Comparison of ENCODE assay signal across 31 mouse cellular contexts in the genomic region with DNA sequence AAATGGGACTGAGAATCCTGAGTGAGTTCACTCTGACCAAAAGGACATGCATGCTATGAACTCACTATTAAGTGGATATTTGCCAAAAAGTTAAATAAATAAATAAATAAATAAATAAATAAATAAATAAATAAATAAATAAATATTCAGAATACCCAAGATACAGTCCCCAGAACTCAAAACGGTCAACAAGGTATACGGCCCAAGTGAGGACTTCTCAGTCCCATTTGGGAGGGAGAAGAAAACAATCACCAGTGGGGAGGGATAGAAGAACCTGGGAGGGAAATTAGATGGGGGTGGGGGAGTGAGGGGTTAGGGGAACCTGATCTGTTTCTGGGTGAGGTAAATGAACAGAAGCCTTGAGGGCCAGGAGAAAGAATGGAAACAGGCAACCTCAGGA.
"Had no signal": no experiment of that assay in that cellular context is flagged by ENCODE, and none has a peak within 500 bp of the region (broad histone marks: within the 10 kb centered on the region; RNA-seq: fewer than 3 reads in every experiment).

No protein-coding gene starts in this region.

- H3K9me3 ChIP-seq: limb, embryonic 10.5 days; limb, embryonic 12.5 days; limb, embryonic 13.5 days; limb, embryonic 15.5 days; liver, embryonic 12.5 days; liver, embryonic 13.5 days; liver, embryonic 15.5 days; lung, embryonic 15.5 days; megakaryocyte, embryonic 14.5 days; midbrain, embryonic 10.5 days; midbrain, embryonic 12.5 days; midbrain, embryonic 13.5 days; midbrain, embryonic 15.5 days; neural tube, embryonic 12.5 days had no signal

- H3K4me3 ChIP-seq: limb, embryonic 10.5 days; limb, embryonic 12.5 days; limb, embryonic 13.5 days; limb, embryonic 15.5 days; liver, embryonic 12.5 days; liver, embryonic 13.5 days; liver, embryonic 15.5 days; lung, embryonic 15.5 days; megakaryocyte, embryonic 14.5 days; midbrain, embryonic 10.5 days; midbrain, embryonic 12.5 days; midbrain, embryonic 13.5 days; midbrain, embryonic 15.5 days; myocyte; neural tube, embryonic 12.5 days had no signal

- H3K9ac ChIP-seq: limb, embryonic 12.5 days; limb, embryonic 13.5 days; limb, embryonic 15.5 days; liver, embryonic 12.5 days; liver, embryonic 13.5 days; liver, embryonic 14.5 days; liver, embryonic 15.5 days; liver, postnatal 0 days; lung, embryonic 14.5 days; lung, embryonic 15.5 days; midbrain, embryonic 12.5 days; midbrain, embryonic 13.5 days; midbrain, embryonic 15.5 days; neural tube, embryonic 12.5 days had no signal

- DNase-seq: left cerebral cortex, postnatal 4 days; liver; liver, embryonic 13.5 days; liver, postnatal 0 days; lung, adult 18-20 months; lung, adult 2 months; lung, embryonic 14.5 days; lung, postnatal 10 days; lung, postnatal 14 days; lung, postnatal 36 days; lung, postnatal 4 days; midbrain, embryonic 14.5 days had no signal

- H3K27ac ChIP-seq: limb, embryonic 10.5 days; limb, embryonic 12.5 days; limb, embryonic 13.5 days; limb, embryonic 15.5 days; liver, embryonic 12.5 days; liver, embryonic 13.5 days; liver, embryonic 14.5 days; liver, embryonic 15.5 days; lung, embryonic 15.5 days; macrophage; midbrain, embryonic 10.5 days; midbrain, embryonic 12.5 days; midbrain, embryonic 13.5 days; midbrain, embryonic 15.5 days; neural tube, embryonic 12.5 days had no signal

- H3K36me3 ChIP-seq: limb, embryonic 10.5 days; limb, embryonic 12.5 days; limb, embryonic 13.5 days; limb, embryonic 15.5 days; liver, embryonic 12.5 days; liver, embryonic 13.5 days; liver, embryonic 15.5 days; lung, embryonic 15.5 days; midbrain, embryonic 10.5 days; midbrain, embryonic 12.5 days; midbrain, embryonic 13.5 days; midbrain, embryonic 15.5 days; neural tube, embryonic 12.5 days had no signal

- H3K4me2 ChIP-seq: limb, embryonic 12.5 days; limb, embryonic 13.5 days; limb, embryonic 15.5 days; liver, embryonic 11.5 days; liver, embryonic 12.5 days; liver, embryonic 13.5 days; liver, embryonic 15.5 days; lung, embryonic 14.5 days; lung, embryonic 15.5 days; midbrain, embryonic 12.5 days; midbrain, embryonic 13.5 days; midbrain, embryonic 15.5 days; neural tube, embryonic 12.5 days had no signal

- H3K4me1 ChIP-seq: limb, embryonic 10.5 days; limb, embryonic 12.5 days; limb, embryonic 13.5 days; limb, embryonic 15.5 days; liver, embryonic 12.5 days; liver, embryonic 13.5 days; liver, embryonic 15.5 days; lung, embryonic 15.5 days; megakaryocyte, embryonic 14.5 days; midbrain, embryonic 10.5 days; midbrain, embryonic 12.5 days; midbrain, embryonic 13.5 days; midbrain, embryonic 15.5 days; neural tube, embryonic 12.5 days had no signal

- H3K27me3 ChIP-seq: limb, embryonic 12.5 days; limb, embryonic 13.5 days; limb, embryonic 15.5 days; liver, embryonic 12.5 days; liver, embryonic 13.5 days; liver, embryonic 15.5 days; lung, embryonic 15.5 days; megakaryocyte, embryonic 14.5 days; midbrain, embryonic 12.5 days; midbrain, embryonic 13.5 days; midbrain, embryonic 15.5 days; neural tube, embryonic 12.5 days had no signal

- ATAC-seq: liver, embryonic 12.5 days; liver, postnatal 0 days; lung, postnatal 0 days; midbrain, embryonic 13.5 days; midbrain, embryonic 15.5 days; midbrain, embryonic 16.5 days had no signal
